Mouse (Mus musculus) sigmoid colon, adult 10 weeks (tissue): Measurements from ENCODE around the gene Ninl. TPM values are rescaled to one million over a fixed set of nuclear protein-coding genes. Genes with fewer than 3 reads are reported as not detected.

ENCODE experiments used
- polyA plus RNA-seq: library from polyadenylated mRNA; stranded (reverse); fragments of 350-450 nt; fragmentation: Illumina TruSeq; extraction: RNeasy Lipid Tissue Mini Kit (QIAGEN cat#74804); gene quantifications from one replicate; pipeline ENCODE4 v1.2.3, GENCODE M21; 2014; ENCODE audit warnings: low read depth, low replicate concordance

Ninl gene
- polyA plus RNA-seq = 1.2 TPM

DNA sequence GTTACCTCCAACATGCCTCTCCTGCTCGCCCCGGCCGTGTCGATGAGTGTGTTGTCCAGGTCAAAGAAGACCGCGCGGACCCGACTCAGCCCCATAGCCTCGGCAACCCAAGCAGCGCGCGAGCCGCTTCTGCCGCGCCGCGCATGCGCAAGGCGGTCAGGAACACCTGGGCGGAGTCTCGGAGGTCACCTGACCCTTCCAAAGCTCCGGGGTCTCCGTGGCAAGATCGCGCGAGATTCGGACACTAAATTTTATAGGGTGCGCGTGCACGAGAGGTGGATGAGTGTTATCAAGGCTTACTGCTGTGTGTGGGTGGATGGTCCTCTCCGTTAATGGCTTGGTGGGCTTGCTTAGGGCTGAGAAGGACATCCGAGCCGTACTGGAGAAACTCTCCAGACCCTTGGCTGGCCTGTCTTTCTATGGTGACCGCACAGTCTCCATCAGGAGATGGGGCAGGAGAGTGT, at the start of gene Ninl, which contains the start of gene Nanp:
TSS of gene Ninl (minus strand) at position 151 of the 464 bp plus-strand sequence.
TSS of gene Nanp (minus strand) at position 167 of the 464 bp plus-strand sequence.

DNA sequence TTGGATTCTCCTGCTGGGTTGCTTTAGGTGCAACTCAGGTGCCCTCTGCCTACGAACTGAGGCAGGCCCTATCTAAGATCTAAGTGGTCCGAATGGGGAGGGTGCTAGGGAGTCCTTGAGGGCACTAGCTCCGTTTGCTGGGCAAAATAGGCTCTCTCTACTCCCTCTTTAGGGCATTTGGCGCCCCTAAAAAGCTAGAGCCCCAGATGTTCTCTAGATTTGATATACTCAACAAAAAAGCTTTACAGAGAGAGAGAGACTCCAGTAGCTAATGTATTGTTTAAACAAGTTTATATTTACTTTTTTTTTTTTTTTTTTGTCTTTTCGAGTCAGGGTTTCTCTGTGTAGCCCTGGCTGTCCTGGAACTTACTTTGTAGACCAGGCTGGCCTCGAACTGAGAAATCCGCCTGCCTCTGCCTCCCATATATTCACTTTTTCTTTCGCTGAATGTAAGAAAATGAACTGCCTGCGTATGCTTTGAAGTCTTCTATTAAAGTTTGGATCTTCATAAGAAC, 134.2 kb downstream of the Ninl start, which contains the start of gene Gins1:
TSS of gene Gins1 (plus strand) at position 465 of the 515 bp plus-strand sequence.

DNA sequence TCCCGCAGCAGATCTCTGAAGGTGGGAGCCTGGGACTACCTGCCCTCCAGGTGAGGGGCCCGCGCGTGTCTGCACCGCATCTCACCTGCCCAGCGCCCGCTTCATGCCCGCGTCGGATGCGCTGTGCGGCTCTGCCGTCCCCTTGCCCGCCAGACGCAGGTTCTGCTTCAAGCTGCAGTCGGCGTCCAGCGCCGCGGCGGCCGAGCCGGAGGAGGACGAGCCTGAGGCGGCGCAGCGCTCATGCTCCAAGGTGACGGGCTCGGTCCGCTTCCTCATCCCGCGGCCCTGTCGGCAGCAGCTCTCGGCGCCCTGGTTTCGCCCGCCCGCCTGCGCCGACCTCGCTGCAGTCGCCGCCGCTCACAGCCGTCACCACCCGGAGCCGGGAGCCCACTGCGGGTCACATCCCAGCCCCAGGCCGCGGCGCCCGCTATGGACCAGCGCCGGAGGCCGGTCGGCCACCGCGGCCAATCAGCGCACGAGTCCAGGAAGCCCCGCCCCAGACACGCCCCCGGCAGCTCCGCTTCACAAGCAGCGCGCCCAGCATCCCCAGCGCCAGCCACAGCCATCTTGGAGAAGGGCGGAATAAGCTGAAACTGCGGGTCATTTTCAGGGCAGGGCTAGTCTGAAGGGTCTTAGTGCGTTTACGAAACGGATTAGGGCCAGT, 134.8 kb downstream of the Ninl start, which contains the start of gene Abhd12:
TSS of gene Abhd12 (minus strand) at position 470 of the 664 bp plus-strand sequence.

Other genes with a start within 250 kb of the Ninl start
- 66.9 TPM for gene Abhd12, start 134.6 kb downstream of the Ninl start, polyA plus RNA-seq
- gene Gins1, start 134.0 kb downstream of the Ninl start, polyA plus RNA-seq = 5.3 TPM
- gene Nanp, start within 50 bp of the Ninl start, polyA plus RNA-seq = 54.6 TPM
- gene Gm14151, start 53.0 kb upstream of the Ninl start, polyA plus RNA-seq = not detected
- not detected for gene Gm14147, start 58.9 kb upstream of the Ninl start, polyA plus RNA-seq